Mouse (Mus musculus): ENCODE results near the gene Kif23. TPM values are rescaled to one million over a fixed set of nuclear protein-coding genes. Genes with fewer than 3 reads are reported as not detected.

Gene Kif23
- polyA plus RNA-seq, 1 experiment from 2014 or later = 106 TPM

DNA sequence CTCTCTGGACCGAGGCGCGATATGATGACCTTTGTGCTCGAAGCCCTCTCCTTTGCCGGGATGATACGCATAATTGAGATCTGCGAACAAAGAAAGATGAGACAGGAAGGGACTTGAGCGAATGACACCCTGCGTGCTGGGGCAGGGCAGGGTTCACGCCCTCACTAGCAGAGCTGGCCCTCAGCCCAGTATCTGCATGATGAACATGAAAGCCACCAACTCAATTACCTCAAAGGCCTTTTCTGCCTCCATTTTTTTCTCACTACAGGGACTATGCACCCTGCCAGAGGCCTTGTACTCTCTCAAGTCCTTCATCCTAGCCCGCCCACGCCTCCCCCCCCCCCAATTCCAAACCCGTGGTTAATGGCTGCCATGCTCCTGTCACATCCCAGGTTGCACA is 61.6 kb downstream of the Kif23 start:
- H3K27ac ChIP-seq (ENCODE audit: low read depth, low read length) = no peak overlapping the region

DNA sequence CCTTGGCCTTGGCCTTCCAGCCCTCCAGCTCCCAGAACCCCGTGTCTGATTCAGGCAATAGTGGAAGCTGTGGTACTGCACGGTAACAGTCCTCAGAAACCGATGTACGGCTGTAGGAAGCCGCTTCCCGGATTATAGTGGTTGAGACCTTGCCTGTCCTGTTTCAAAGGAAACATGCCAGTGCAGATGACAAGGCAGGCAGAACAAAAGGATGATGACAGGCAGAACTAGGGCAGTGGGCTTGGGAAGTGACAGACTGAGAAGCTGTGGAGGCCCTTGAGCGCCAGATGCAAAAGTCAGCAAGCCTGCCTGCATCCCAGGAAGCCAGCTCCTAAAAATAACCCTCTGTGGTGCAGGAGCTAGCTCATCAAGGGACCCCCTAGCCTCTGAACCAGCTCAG is 62.2 kb downstream of the Kif23 start:
- Histone ChIP-seq H3K4me1 (ENCODE audit: control insufficient read depth, insufficient read depth, low read length) (peaks cover 3% of the 10 kb centered on the region; the same call in 1 of the 2 replicates), H3K9me3 (ENCODE audit: control insufficient read depth, low read length) (no peaks in the 10 kb centered on the region), H3K27ac (ENCODE audit: low read depth, low read length) (no peak overlapping the region), H3K4me2 (ENCODE audit: low read depth) (no peak overlapping the region), H3K4me3 (ENCODE audit: low read depth, low read length) (no peak overlapping the region), H3K27me3 (ENCODE audit: control insufficient read depth, insufficient read depth, low read length) (no peaks in the 10 kb centered on the region), H3K9ac (ENCODE audit: low read length) (no peak overlapping the region), H3K36me3 (ENCODE audit: control insufficient read depth, insufficient read depth, low read length) (no peaks in the 10 kb centered on the region)
- ATAC-seq (ENCODE audit: insufficient read depth, low FRiP score, low TSS enrichment) = no peak
- WGBS = 85% methylated on average over 7 of the region's 7 CpGs
- DNase-seq (ENCODE audit: low spot score) = no peak

More for the DNA sequence above, 61.6 kb downstream of the Kif23 start:
- ATAC-seq (ENCODE audit: insufficient read depth, low FRiP score, low TSS enrichment) (no peak), DNase-seq (ENCODE audit: low spot score) (no peak)
- H3K27me3 ChIP-seq (ENCODE audit: control insufficient read depth, insufficient read depth, low read length) = no peaks in the 10 kb centered on the region
- no peak overlapping the region for H3K9ac ChIP-seq (ENCODE audit: low read length)
- no peaks in the 10 kb centered on the region for H3K36me3 ChIP-seq (ENCODE audit: control insufficient read depth, insufficient read depth, low read length)
- H3K4me1 ChIP-seq (ENCODE audit: control insufficient read depth, insufficient read depth, low read length) = peaks cover 4% of the 10 kb centered on the region; the same call in 1 of the 2 replicates
- H3K4me2 ChIP-seq (ENCODE audit: low read depth) = no peak overlapping the region
- H3K4me3 ChIP-seq (ENCODE audit: low read depth, low read length) = no peak overlapping the region
- H3K9me3 ChIP-seq (ENCODE audit: control insufficient read depth, low read length) = no peaks in the 10 kb centered on the region
- 63% methylated on average over 13 of the region's 13 CpGs for WGBS

DNA sequence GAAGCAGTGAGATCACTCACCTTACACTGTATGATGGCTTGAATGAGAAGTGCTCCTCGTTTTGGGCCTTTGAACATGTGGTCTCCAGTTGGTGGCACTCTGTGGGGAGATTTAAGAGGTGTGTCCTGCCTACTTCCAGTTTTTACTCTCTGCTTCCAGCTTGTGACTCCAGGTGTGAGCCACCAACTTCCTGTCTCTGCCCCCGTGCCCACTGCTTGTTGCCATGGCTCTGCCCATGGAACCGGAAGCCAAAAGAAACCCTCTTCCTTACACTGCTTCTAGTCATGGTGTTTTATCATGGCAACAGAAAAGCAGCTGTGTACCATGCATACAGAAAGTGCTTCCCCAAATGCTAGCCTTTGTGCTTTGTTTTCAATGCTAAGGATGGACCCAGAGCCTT is 64.4 kb downstream of the Kif23 start:
- H3K36me3 ChIP-seq (ENCODE audit: control insufficient read depth, insufficient read depth, low read length) = no peaks in the 10 kb centered on the region
- 63% methylated on average over 3 of the region's 3 CpGs for WGBS
- no peak for ATAC-seq (ENCODE audit: insufficient read depth, low FRiP score, low TSS enrichment)

DNA sequence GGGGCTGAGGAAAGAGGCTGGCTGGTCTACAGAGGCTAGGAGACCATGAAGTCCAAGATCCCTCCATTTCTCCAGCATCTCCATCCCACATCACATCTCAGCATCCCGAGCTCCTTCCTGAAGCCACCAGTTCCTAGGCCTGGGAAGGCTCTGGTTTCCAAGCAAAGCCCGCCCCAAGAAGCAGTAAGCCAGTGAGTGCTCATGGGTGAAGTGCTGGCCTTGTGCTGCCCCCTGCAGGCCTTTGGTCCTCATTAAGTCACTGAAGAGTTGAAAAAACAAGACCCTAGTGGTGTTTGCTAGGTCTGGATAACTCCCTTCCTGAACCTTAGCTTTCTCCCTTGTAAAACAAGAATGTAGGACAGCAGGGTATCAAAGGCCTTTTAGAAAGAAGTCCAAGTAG is 67.7 kb downstream of the Kif23 start:
- no peak overlapping the region for H3K27ac ChIP-seq (ENCODE audit: low read depth, low read length)
- peaks cover 17% of the 10 kb centered on the region for H3K4me1 ChIP-seq (ENCODE audit: control insufficient read depth, insufficient read depth, low read length)
- H3K4me2 ChIP-seq (ENCODE audit: low read depth) = no peak overlapping the region
- no peak overlapping the region for H3K9ac ChIP-seq (ENCODE audit: low read length)
- H3K36me3 ChIP-seq (ENCODE audit: control insufficient read depth, insufficient read depth, low read length) = no peaks in the 10 kb centered on the region
- H3K27me3 ChIP-seq (ENCODE audit: control insufficient read depth, insufficient read depth, low read length) = no peaks in the 10 kb centered on the region
- no peaks in the 10 kb centered on the region for H3K9me3 ChIP-seq (ENCODE audit: control insufficient read depth, low read length)
- H3K4me3 ChIP-seq (ENCODE audit: low read depth, low read length) = no peak overlapping the region
- WGBS = 36% methylated on average over 2 of the region's 2 CpGs
- DNase-seq (ENCODE audit: low spot score) = peak; percentile 87
- ATAC-seq (ENCODE audit: insufficient read depth, low FRiP score, low TSS enrichment) = no peak

More for the DNA sequence above, 64.4 kb downstream of the Kif23 start:
- no peak for DNase-seq (ENCODE audit: low spot score)
- H3K4me1 ChIP-seq (ENCODE audit: control insufficient read depth, insufficient read depth, low read length) = peaks cover 8% of the 10 kb centered on the region
- H3K27ac ChIP-seq (ENCODE audit: low read depth, low read length) = no peak overlapping the region
- no peak overlapping the region for H3K9ac ChIP-seq (ENCODE audit: low read length)
- no peak overlapping the region for H3K4me2 ChIP-seq (ENCODE audit: low read depth)
- no peak overlapping the region for H3K4me3 ChIP-seq (ENCODE audit: low read depth, low read length)
- no peaks in the 10 kb centered on the region for H3K27me3 ChIP-seq (ENCODE audit: control insufficient read depth, insufficient read depth, low read length)
- H3K9me3 ChIP-seq (ENCODE audit: control insufficient read depth, low read length) = no peaks in the 10 kb centered on the region

DNA sequence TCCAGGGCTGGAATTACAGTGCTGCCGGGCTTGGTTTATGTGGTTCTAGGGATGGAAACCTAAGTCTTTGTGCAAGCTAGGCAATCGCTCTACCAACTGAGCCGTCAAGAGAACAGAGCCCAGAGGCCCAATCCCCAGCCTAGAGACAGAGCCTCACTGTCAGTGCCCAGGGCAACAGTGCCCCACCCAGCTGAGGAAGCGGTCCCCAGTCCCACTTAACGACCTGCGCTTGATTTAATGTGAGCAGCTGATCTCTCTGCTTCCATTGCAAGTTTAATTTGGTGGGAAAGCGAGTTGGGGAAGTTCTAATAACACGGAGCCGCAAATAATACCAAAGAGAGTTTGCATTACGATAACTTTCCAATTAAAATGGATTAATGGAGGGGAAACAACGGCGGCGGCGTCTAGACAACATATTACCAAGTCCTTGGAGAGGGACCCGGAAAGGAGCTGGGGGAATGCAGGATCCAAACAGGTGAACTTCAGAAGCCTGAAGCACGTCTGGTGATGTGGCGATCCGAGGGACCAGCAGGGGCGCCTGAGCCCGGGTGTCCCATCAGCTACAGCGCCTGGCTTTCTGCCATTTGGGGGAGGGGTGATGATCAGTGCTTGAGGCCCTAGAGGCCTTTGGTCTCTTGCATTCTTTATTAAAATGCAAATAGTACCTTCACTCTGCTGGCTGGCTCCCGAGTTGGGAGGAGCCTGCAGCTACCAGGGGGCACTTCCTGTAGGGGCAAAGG is 69.0 kb downstream of the Kif23 start:
- WGBS = 18% methylated on average over 22 of the region's 22 CpGs
- DNase-seq (ENCODE audit: low spot score) (peak; percentile 64), ATAC-seq (ENCODE audit: insufficient read depth, low FRiP score, low TSS enrichment) (peak; percentile 35; the same call in 1 of the 2 replicates)
- Histone ChIP-seq H3K4me1 (ENCODE audit: control insufficient read depth, insufficient read depth, low read length) (peaks cover 28% of the 10 kb centered on the region), H3K9me3 (ENCODE audit: control insufficient read depth, low read length) (no peaks in the 10 kb centered on the region), H3K9ac (ENCODE audit: low read length) (no peak overlapping the region), H3K27me3 (ENCODE audit: control insufficient read depth, insufficient read depth, low read length) (no peaks in the 10 kb centered on the region), H3K27ac (ENCODE audit: low read depth, low read length) (peak overlapping the region; percentile 35; the same call in 1 of the 2 replicates), H3K4me3 (ENCODE audit: low read depth, low read length) (no peak overlapping the region), H3K36me3 (ENCODE audit: control insufficient read depth, insufficient read depth, low read length) (no peaks in the 10 kb centered on the region), H3K4me2 (ENCODE audit: low read depth) (0 out of 2 replicates have a peak overlapping the region, but pooled peaks have one; percentile 7)

DNA sequence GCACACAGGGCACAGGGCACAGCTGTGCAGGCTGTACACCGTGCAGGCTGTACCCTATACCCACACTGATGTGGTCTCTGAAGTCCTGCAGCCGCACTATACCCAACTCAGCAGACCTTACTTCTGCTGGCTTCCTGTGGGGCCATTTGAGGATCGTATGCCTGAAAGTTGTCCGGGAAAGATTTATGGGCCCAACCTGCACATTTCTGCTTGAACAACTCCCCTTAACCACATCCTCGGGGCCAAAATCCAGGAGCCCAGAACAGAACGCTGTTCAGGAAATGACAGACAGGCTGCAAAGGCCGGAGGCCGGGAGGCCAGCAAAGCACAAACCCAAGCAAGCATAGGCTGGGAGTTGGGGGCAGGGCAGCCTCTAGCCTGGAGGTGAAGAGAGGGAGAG is 73.2 kb downstream of the Kif23 start:
- no peak overlapping the region for H3K4me3 ChIP-seq (ENCODE audit: low read depth, low read length)
- H3K4me1 ChIP-seq (ENCODE audit: control insufficient read depth, insufficient read depth, low read length) = peaks cover 40% of the 10 kb centered on the region

DNA sequence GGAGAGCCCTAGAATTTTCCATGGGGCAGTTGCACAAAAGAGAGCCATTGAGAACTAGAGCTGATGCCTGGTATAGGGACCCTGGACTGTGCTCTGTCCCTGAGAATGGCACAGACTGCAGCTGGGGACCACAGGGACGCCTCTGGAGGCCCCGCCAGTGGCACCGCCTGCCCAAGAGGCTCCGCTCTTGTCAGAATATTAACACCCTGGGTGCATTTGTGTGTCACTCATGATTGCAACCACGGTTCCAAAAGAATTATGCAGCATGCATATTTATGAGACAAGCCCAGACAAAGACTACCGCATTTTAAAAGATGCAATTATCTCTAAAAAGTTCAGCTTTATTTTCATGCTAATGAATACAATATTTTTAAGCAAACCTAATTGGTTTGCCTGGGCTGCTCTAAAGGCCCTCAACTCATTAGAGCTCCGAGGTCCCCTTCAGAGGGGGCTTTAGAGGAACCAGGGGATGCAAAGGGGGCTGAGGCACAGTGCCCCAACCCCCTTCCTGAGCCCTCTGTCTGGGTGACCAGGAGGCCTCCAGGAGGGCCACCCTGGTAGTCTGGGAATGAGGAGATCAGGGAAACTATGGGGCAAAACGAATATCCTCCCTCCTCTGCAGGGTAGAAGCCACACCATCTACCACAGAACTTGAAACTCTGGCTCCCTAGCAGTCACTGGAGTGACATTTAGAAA is 74.2 kb downstream of the Kif23 start:
- Histone ChIP-seq H3K27me3 (ENCODE audit: control insufficient read depth, insufficient read depth, low read length) (no peaks in the 10 kb centered on the region), H3K36me3 (ENCODE audit: control insufficient read depth, insufficient read depth, low read length) (no peaks in the 10 kb centered on the region), H3K4me2 (ENCODE audit: low read depth) (no peak overlapping the region), H3K9me3 (ENCODE audit: control insufficient read depth, low read length) (no peaks in the 10 kb centered on the region), H3K27ac (ENCODE audit: low read depth, low read length) (peak overlapping the region; percentile 85), H3K4me3 (ENCODE audit: low read depth, low read length) (no peak overlapping the region), H3K9ac (ENCODE audit: low read length) (no peak overlapping the region), H3K4me1 (ENCODE audit: control insufficient read depth, insufficient read depth, low read length) (peaks cover 34% of the 10 kb centered on the region)
- ATAC-seq (ENCODE audit: insufficient read depth, low FRiP score, low TSS enrichment) = peak; percentile 90
- WGBS = 30% methylated on average over 8 of the region's 8 CpGs
- DNase-seq (ENCODE audit: low spot score) = peak; percentile 70

More for the DNA sequence above, 73.2 kb downstream of the Kif23 start:
- 22% methylated on average over 8 of the region's 8 CpGs for WGBS
- peak overlapping the region; percentile 85 for H3K27ac ChIP-seq (ENCODE audit: low read depth, low read length)
- H3K27me3 ChIP-seq (ENCODE audit: control insufficient read depth, insufficient read depth, low read length) = no peaks in the 10 kb centered on the region
- H3K9me3 ChIP-seq (ENCODE audit: control insufficient read depth, low read length) = no peaks in the 10 kb centered on the region
- H3K36me3 ChIP-seq (ENCODE audit: control insufficient read depth, insufficient read depth, low read length) = no peaks in the 10 kb centered on the region
- no peak overlapping the region; the same call in 1 of the 2 replicates for H3K9ac ChIP-seq (ENCODE audit: low read length)
- DNase-seq (ENCODE audit: low spot score) (peak; percentile 36), ATAC-seq (ENCODE audit: insufficient read depth, low FRiP score, low TSS enrichment) (no peak)
- no peak overlapping the region for H3K4me2 ChIP-seq (ENCODE audit: low read depth)

DNA sequence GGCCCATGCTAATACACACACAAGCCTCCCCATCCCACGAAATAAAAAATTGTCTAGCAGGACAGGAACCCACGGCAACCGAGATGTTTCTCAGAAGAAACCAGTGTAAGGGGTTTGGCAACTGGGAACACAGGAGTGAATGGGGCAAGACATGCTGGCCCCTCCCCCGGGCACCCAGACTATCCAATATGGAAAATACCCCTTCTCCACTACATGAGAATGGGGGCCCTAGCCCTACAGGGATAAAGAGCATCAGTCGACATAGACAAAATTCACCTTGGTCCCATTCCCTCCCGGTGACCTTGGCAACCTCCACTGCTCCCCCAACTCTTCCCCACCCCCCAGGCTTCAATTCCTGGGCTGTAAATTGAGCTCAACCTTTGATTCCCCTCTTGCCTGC is 74.7 kb downstream of the Kif23 start:
- Histone ChIP-seq H3K27ac (ENCODE audit: low read depth, low read length) (peak overlapping the region; percentile 80), H3K27me3 (ENCODE audit: control insufficient read depth, insufficient read depth, low read length) (no peaks in the 10 kb centered on the region), H3K36me3 (ENCODE audit: control insufficient read depth, insufficient read depth, low read length) (no peaks in the 10 kb centered on the region), H3K9ac (ENCODE audit: low read length) (no peak overlapping the region), H3K4me2 (ENCODE audit: low read depth) (no peak overlapping the region), H3K4me3 (ENCODE audit: low read depth, low read length) (no peak overlapping the region), H3K9me3 (ENCODE audit: control insufficient read depth, low read length) (no peaks in the 10 kb centered on the region), H3K4me1 (ENCODE audit: control insufficient read depth, insufficient read depth, low read length) (peaks cover 32% of the 10 kb centered on the region)
- ATAC-seq (ENCODE audit: insufficient read depth, low FRiP score, low TSS enrichment) = peak; percentile 58
- DNase-seq (ENCODE audit: low spot score) = no peak
- 48% methylated on average over 6 of the region's 6 CpGs for WGBS

Measured in neural tube, embryonic 11.5 days (tissue).